Mouse (Mus musculus) left cerebral cortex, postnatal 4 days (tissue): Measurements from ENCODE around the gene Zdhhc23. TPM values are rescaled to one million over a fixed set of nuclear protein-coding genes. Genes with fewer than 3 reads are reported as not detected.

Source experiments
- DNase-seq: peaks from one replicate; pipeline ENCODE4 v3.0.0-alpha.2; 2022
- intact Hi-C: fragments of 180-260 bp; cut with DNase I; formaldehyde crosslinking; loops from one replicate; pipeline ENCODE4 v1.15.1; 2025
- total RNA-seq, 2 experiments: library from RNA; stranded (reverse); gene quantifications; 2 replicates each; pipeline ENCODE4 v1.2.3; 2021

Gene Zdhhc23
- 10 to 100 TPM; 26.1 to 26.7 TPM for total RNA-seq

DNA sequence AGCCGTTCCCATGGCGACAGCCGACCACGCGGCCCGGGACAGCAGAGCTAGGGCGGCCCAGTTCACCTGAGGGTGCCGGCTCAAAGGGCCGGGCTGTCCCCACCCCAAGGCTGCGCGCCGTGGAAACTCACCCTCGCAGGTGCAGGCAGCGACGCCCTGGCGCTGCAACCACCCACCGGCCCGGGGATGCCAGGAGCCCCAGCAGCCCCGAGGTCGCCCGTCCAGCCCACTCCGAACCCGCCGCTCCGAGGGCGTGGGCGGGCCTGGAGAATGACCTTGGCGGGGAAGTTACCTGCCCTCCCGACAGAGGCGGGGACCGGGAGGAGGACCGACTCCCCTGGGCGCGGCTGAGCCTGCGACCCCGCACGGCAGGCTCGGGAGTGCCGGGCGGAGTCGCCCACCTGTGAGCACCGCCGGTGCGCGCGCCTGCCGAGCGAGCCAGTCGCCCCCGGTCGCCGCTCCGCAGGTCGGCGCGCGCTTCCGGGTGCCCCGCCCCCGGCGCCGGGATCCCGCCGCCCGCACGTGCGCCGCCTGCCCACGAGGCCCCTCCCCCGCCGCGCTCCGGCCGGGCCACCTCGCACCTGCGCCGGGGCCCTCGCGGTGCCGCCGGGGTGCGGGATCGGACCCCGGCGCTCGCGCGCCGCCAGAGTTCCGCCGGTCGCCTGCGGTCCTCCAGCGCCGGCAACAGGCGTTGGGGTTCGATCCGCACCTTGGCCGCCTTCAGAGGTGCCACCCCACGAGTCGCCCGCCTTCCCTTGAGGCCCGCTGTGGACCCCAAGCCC is at the start of gene Zdhhc23:
Gene Zdhhc23, minus strand, starts transcription at position 464 of the 782 bp plus-strand sequence.
- intact Hi-C loops, result no loop called here
- DNase-seq, result no peak

GRCm38 (mm10) chr16:44029273-44029672 is 49.7 kb upstream of the Zdhhc23 start:
- no peak for DNase-seq
- intact Hi-C loops, result no loop called here

GRCm38 (mm10) chr16:44026822-44027221 is 47.2 kb upstream of the Zdhhc23 start:
- no peak for DNase-seq
- intact Hi-C loops, result no loop called here

- intact Hi-C loops, result no loop called here
- no peak for DNase-seq
Observed at GRCm38 (mm10) chr16:44026210-44026609, 46.6 kb upstream of the Zdhhc23 start.

GRCm38 (mm10) chr16:44018986-44019548 is 39.5 kb upstream of the Zdhhc23 start:
- intact Hi-C loops, result no loop called here
- DNase-seq, result no peak

GRCm38 (mm10) chr16:44018372-44018771 is 38.8 kb upstream of the Zdhhc23 start:
- DNase-seq, result no peak
- intact Hi-C loops, result no loop called here

DNA sequence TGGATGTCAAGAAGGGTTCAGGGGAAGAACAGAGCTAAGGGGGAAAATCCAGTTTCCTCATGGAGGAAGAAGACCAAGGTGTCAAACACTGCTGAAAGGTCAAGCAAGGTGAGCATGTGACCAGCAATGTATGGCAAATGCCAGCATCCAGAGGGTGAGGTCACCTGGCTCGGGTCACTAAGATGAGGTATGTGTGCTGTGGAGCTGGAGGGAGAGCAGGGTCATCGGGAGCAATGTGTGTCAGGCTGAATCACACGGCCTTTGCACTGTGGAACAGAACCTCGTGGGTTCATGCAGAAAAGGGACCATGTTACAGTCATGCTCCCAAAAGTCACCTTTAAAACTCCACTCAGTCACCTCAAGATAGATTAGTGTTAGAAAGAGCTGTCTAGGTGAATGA is 38.1 kb upstream of the Zdhhc23 start:
- no peak for DNase-seq
- intact Hi-C loops, result no loop called here

DNA sequence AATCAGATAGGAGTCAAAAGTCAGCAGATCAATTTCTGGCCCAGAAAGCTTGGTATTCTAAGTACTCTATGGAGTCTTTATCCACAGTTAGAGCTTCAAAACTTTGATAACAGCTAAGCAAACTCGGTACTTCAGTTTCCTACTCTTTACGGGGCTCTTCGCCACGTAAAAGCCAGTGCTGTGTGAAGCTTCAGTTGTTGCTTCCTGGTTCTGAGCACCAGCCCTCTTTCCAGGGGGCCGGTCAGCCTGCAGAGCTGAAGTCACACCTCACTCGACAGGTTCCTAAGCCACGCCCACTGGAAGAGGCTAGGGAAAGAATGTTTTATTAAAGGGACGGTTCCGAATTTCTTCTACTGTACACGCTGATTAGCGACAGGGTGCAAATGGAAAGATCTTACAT is 36.6 kb upstream of the Zdhhc23 start:
- intact Hi-C loops, result no loop called here
- no peak for DNase-seq

DNA sequence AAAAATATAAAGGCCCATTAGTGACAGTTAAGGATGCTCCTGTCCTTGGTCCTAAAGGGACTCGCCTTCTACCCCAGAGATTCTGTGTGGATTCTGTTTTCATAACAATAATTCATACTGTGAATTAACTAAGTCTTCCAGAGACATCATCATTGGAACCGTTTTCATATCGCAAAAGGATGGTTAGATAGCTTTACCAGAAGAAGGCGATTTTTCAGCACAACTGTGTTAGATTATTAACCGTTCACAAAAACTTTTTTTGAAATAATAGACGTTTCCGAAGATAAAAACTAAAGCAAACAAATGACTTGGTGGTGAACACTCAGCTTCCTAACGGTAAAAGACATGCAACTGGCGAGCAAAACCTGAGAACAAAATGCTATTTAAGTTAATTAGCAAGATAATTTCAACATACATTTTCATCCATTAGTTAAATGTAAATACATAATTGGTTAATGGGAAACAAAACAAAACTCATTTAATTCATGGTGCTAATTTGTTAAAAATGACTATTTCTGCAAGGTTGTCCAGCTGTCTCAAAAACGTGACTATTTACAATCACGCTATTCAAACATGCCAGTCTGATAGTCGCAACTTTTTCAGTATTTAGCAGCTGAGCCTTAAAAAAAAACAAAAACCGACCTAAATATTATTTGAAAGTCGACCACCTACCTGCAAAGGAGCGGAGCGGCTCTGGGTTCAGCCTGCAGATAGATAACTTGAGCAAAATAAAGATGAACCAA is 36.0 kb upstream of the Zdhhc23 start:
- DNase-seq, result no peak
- intact Hi-C loops, result no loop called here

DNA sequence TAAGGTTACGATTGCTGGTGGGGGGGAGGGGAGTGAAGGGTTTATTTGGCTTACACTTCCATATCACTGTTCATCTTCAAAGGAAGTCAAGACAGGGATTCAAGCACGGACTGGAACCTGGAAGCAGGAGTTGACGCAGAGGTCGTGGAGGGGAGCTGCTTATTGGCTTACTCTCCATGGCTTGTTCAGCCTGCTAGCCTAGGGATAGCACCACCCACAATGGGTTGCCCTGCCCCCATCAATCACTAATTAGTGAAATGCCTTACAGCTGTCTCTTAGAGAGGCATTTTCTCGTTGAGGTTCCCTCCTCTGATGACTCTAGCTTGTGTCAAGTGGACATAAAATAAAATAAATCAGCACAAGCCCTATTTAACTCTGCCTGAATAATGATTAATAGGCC is 31.4 kb upstream of the Zdhhc23 start:
- intact Hi-C loops, result no loop called here

GRCm38 (mm10) chr16:44002086-44002485 is 22.5 kb upstream of the Zdhhc23 start:
- no peak for DNase-seq
- intact Hi-C loops, result no loop called here

More for the DNA sequence above, 31.4 kb upstream of the Zdhhc23 start:
- no peak for DNase-seq

GRCm38 (mm10) chr16:43999541-43999940 is 19.9 kb upstream of the Zdhhc23 start:
- intact Hi-C loops, result no loop called here

DNA sequence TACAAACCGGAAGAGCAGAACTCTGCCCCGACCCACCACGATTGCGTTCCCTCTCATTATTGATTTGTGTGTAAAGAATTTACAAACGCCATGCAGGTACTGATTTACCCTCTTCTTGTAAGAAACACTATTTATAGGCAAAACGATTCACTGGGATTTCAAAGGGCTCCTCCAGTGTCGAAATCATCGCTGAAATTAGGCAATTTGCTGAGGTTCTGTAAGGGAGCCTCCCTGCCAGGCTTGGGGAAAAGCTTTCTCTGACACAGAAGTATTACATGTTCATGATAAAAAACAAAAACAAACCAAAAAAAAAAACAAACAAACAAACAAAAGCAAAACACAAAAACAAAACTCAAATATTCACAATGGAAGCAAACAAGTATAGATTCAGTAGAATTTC is 19.5 kb upstream of the Zdhhc23 start:
- intact Hi-C loops, result no loop called here
- no peak for DNase-seq

More at GRCm38 (mm10) chr16:43999541-43999940, 19.9 kb upstream of the Zdhhc23 start:
- DNase-seq, result no peak

GRCm38 (mm10) chr16:43994623-43995022 is 15.0 kb upstream of the Zdhhc23 start:
- intact Hi-C loops, result no loop called here

GRCm38 (mm10) chr16:43986299-43986698 is 6.7 kb upstream of the Zdhhc23 start:
- intact Hi-C loops, result no loop called here

More at GRCm38 (mm10) chr16:43994623-43995022, 15.0 kb upstream of the Zdhhc23 start:
- no peak for DNase-seq

GRCm38 (mm10) chr16:43980110-43980609 is 569 bp upstream of the Zdhhc23 start:
- intact Hi-C loops, result no loop called here
- DNase-seq, result no peak

More at GRCm38 (mm10) chr16:43986299-43986698, 6.7 kb upstream of the Zdhhc23 start:
- DNase-seq, result no peak

GRCm38 (mm10) chr16:43979010-43979327 is 622 bp downstream of the Zdhhc23 start:
- DNase-seq, result no peak

GRCm38 (mm10) chr16:43973606-43974220 is 5.9 kb downstream of the Zdhhc23 start:
- intact Hi-C loops, result no loop called here

More at GRCm38 (mm10) chr16:43979010-43979327, 622 bp downstream of the Zdhhc23 start:
- intact Hi-C loops, result no loop called here

DNA sequence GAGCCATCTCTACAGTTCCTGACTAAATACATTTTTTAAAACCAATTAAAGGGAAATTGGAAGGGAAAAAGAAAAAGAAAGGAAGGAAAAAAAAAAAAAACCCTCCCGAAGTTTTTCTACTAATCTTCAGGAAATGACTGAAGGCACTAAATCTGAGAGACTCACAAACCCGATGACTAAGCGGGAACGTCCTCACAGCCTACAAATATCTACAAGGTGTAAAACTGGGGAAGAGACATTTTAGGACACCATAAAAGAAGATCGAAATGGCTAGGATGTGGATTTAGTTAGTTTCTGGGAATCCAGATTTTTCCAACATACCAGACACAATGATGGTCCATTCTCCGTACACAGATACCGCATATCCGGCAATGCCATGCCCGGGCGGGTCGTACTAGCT is 6.4 kb downstream of the Zdhhc23 start:
- intact Hi-C loops, result no loop called here
- DNase-seq, result no peak

More at GRCm38 (mm10) chr16:43973606-43974220, 5.9 kb downstream of the Zdhhc23 start:
- no peak for DNase-seq

- intact Hi-C loops, result no loop called here
- DNase-seq, result no peak
Observed at GRCm38 (mm10) chr16:43972391-43972790, 7.2 kb downstream of the Zdhhc23 start.

GRCm38 (mm10) chr16:43971741-43972140 is 7.8 kb downstream of the Zdhhc23 start:
- DNase-seq, result no peak
- intact Hi-C loops, result no loop called here
